Mouse (Mus musculus) thymus, adult 2 months (tissue): Measurements from ENCODE around the gene Zfp622. TPM values are rescaled to one million over a fixed set of nuclear protein-coding genes. Genes with fewer than 3 reads are reported as not detected.
"Not testable (repeated sequence)": the region's sequence is repeated elsewhere in the genome, so short reads cannot be mapped to it uniquely, and the experiment has no call there.

Experiments
- DNase-seq: peaks from one replicate; pipeline ENCODE4 v3.0.0; 2021
- H3K27ac ChIP-seq: fragments of 200-500 bp; 2 replicates; pipeline ENCODE4 v1.5.1; 2012; ENCODE audit warnings: low read length, control low read depth; ENCODE audit not compliant: control insufficient read depth, insufficient read depth
- H3K27me3 ChIP-seq: fragments of 200-500 bp; 2 replicates; pipeline ENCODE4 v1.6.1; 2012; ENCODE audit warnings: mild to moderate bottlenecking, low read length, moderate library complexity, mixed read lengths; ENCODE audit not compliant: control insufficient read depth, insufficient read depth
- H3K36me3 ChIP-seq: fragments of 200-500 bp; 2 replicates; pipeline ENCODE4 v1.6.1; 2012; ENCODE audit warnings: mild to moderate bottlenecking, low read length, moderate library complexity; ENCODE audit not compliant: control insufficient read depth, insufficient read depth
- H3K4me1 ChIP-seq: fragments of 200-500 bp; replicated peaks from 2 replicates; pipeline ENCODE4 v1.6.1; 2012; ENCODE audit warnings: low read length; ENCODE audit not compliant: control insufficient read depth, insufficient read depth
- H3K4me3 ChIP-seq: fragments of 200-500 bp; 2 replicates; pipeline ENCODE4 v1.5.1; 2012; ENCODE audit warnings: mild to moderate bottlenecking, low read length, control low read depth, moderate library complexity; ENCODE audit not compliant: control insufficient read depth, insufficient read depth
- CTCF ChIP-seq: fragments of 200-500 bp; IDR thresholded peaks from 2 replicates; pipeline ENCODE4 v1.5.1; 2012; ENCODE audit warnings: mild to moderate bottlenecking, control low read depth, low read length, moderate library complexity, borderline replicate concordance; ENCODE audit not compliant: control insufficient read depth, poor library complexity, insufficient read depth; ENCODE audit errors: extremely low read depth
- POLR2A ChIP-seq: fragments of 200-500 bp; IDR thresholded peaks from 2 replicates; pipeline ENCODE4 v1.6.1; 2012; ENCODE audit warnings: mild to moderate bottlenecking, low read length, control low read depth, moderate library complexity; ENCODE audit not compliant: control insufficient read depth, poor library complexity, insufficient read depth; ENCODE audit errors: extremely low read depth
- WGBS: fragments of 180-500 bp; shearing (Covaris S2); methylation state at CpG from one replicate; pipeline ENCODE4 v1.1.7; 2018; 5-methylcytosine and 5-hydroxymethylcytosine counted together
- polyA plus RNA-seq: library from polyadenylated mRNA; depleted of rRNA; stranded (reverse); fragments of >200 nt; gene quantifications from 2 replicates; pipeline ENCODE4 v1.2.3, GENCODE M21; 2012

The Zfp622 gene
- polyA plus RNA-seq, 1 experiment: 20.6 TPM

DNA sequence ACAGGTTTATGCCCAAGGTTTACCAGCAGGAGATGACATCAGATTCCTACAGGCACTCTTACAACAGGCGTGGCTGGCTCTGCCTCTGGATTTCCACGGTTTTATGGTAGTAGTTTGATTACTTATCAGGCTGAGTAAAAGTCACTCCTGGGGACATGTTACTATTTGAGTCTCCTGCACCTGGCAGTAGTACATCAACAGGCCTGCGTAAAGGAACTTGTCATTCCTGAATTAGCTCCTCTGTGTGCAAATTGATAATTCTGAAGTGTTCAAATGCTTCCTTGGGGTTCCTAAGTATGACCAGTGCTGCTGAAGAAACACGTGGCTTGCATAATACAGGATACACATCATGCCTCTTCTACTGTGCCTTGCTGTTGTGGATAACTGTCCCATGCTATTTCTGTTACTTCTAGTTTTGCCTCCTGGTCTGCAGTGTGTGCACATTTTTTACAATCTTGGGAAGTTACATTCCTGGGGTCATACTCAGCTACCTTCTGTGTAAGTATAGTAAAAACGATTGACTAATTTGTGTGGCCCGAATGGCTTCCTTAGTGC, 17.9 kb upstream of the Zfp622 start:
- Histone ChIP-seq H3K27me3 (no peaks in the 10 kb centered on the region), H3K4me1 (no peaks in the 10 kb centered on the region), H3K27ac (no peak overlapping the region), H3K36me3 (no peaks in the 10 kb centered on the region), H3K4me3 (no peak overlapping the region)
- 87% methylated on average over 6 of the region's 6 CpGs for WGBS
- no peak for DNase-seq
- no peak for TF ChIP-seq POLR2A
- no peak for TF ChIP-seq CTCF

DNA sequence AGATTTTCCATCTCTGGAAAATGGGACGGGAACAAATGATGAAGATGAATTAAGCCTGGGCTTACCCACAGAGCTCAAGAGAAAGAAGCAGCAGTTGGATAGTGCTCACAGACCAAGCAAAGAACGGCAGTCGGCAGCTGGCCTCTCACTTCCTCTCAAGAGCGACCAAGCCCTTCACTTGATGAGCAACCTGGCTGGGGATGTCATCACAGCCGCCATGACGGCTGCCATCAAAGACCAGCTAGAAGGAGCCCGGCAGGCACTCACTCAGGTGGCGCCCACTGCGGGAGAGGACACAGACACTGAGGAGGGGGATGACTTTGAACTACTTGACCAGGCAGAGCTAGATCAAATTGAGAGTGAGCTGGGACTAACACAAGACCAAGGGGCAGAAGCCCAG, 12.6 kb upstream of the Zfp622 start:
- H3K4me1 ChIP-seq: no peaks in the 10 kb centered on the region
- H3K4me3 ChIP-seq: no peak overlapping the region
- 96% methylated on average over 9 of the region's 9 CpGs for WGBS
- no peaks in the 10 kb centered on the region; the same call in 1 of the 2 replicates for H3K36me3 ChIP-seq
- H3K27me3 ChIP-seq: no peaks in the 10 kb centered on the region
- DNase-seq: no peak
- no peak overlapping the region for H3K27ac ChIP-seq
- TF ChIP-seq CTCF (no peak), POLR2A (no peak)

DNA sequence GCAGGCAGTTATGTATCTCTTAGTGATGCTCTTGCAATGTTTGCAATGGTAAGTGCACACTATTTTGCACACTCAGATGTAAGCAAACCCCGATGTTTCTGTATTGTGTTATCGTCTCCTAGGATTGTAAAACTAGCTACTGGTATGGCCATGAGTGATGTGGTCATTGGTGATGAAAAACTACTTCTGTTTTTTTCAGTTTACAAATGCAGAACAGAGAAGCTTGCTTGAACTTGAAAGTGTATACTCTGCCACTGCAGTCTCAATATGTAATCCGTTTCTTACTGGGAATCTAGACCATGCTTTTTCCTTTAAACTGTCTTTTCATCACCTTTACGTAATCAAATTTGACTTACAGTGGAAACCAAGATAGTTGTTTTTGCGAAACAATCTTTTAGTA, 11.4 kb upstream of the Zfp622 start:
- Histone ChIP-seq H3K27me3 (no peaks in the 10 kb centered on the region), H3K36me3 (no peaks in the 10 kb centered on the region; the same call in 1 of the 2 replicates), H3K27ac (no peak overlapping the region), H3K4me3 (no peak overlapping the region), H3K4me1 (no peaks in the 10 kb centered on the region)
- TF ChIP-seq CTCF (no peak), POLR2A (no peak)
- 97% methylated on average over 5 of the region's 5 CpGs for WGBS
- no peak for DNase-seq

DNA sequence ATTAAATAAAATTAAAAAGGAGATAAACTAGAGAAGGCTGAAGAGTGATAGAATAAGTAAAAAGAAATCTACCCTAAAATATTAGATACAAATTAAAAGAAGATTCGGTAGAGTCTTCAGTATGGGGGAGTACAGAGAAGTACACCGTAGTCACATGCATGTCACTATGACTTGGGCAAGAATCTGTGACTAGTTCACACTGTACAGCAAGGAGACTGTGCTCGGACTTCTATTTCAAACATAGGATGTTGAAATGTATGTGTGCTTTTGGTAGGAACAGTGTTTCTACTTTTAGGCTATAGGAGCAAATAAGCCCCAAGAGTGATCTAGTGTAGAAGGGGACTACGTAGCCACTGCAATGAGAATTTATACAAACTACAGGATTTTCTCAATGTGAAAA, 9.8 kb upstream of the Zfp622 start:
- no peaks in the 10 kb centered on the region for H3K27me3 ChIP-seq
- 97% methylated on average over 4 of the region's 4 CpGs for WGBS
- no peak overlapping the region for H3K4me3 ChIP-seq
- no peaks in the 10 kb centered on the region for H3K4me1 ChIP-seq
- H3K27ac ChIP-seq: no peak overlapping the region
- no peaks in the 10 kb centered on the region; the same call in 1 of the 2 replicates for H3K36me3 ChIP-seq
- TF ChIP-seq POLR2A (no peak), CTCF (no peak)
- DNase-seq: no peak

DNA sequence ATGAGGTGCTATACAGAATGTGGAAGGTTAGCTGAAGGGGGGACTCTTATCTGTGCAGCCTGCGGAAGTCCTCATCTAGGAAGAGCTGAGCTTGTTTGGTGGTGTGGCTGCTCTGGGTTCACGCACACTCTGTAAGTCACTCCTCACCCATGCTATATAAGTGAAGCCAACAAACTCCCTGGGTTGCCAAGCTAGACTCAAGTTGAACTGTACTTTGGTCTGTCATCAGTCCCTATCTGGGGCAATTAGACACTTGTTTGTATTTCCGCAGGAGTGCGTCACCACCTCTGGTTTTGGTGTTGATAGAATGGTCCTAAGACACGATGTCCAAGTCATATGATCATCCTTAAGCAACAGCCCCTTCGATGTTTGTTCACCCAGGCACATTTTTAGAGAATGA, 8.4 kb upstream of the Zfp622 start:
- no peak for DNase-seq
- TF ChIP-seq CTCF (no peak), POLR2A (no peak)
- no peak overlapping the region for H3K27ac ChIP-seq
- no peaks in the 10 kb centered on the region for H3K4me1 ChIP-seq
- WGBS: 96% methylated on average over 6 of the region's 6 CpGs
- H3K36me3 ChIP-seq: no peaks in the 10 kb centered on the region; the same call in 1 of the 2 replicates
- H3K4me3 ChIP-seq: no peak overlapping the region
- no peaks in the 10 kb centered on the region for H3K27me3 ChIP-seq

DNA sequence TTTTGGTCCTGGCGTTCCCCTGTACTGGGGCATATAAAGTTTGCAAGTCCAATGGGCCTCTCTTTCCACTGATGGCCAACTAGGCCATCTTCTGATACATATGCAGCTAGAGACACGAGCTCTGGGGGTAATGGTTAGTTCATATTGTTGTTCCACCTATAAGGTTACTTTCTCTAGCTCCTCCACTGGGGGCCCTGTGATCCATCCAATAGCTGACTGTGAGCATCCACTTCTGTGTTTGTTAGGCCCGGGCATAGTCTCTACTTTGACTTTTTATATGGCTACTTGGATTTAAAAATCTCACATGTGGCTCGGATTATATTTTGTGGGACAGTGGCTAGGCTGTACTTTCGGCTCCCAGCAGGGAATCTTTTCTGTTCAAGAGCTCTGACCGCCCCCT, 552 bp upstream of the Zfp622 start:
- not testable (repeated sequence) for H3K4me1 ChIP-seq, H3K27me3 ChIP-seq, DNase-seq
- H3K4me3 ChIP-seq: peak overlapping the region; percentile 67
- WGBS: 17% methylated on average over 6 of the region's 6 CpGs
- H3K27ac ChIP-seq: peak overlapping the region; percentile 8; the same call in 1 of the 2 replicates
- peaks cover 11% of the 10 kb centered on the region for H3K36me3 ChIP-seq
